ENCODE assay signal across 17 mouse cellular contexts in the genomic region with DNA sequence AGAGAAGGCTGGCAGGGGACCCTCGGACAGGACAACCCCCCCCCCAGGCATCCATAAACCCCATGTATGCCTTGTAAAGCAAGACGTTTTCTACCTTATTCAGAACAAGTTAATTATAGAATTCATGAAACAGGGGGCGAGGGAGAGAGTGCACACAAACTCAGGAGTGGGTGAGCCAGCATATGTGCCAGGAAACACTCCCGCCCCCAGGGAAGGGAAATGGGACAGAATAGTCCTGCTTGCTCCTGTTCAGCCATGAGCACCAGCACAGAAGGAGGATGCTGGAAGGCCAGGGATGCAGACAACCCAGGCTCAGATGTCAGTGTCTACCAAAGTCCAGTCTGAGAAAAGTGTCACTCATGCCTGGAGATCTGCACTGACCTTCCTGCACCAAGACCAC. TPM values are rescaled to one million over a fixed set of nuclear protein-coding genes. Genes with fewer than 3 reads are reported as not detected.
A peak's percentile ranks its signal among the peaks of the same experiment; 100 is the strongest.
DNase-seq lines count a peak whose midpoint lies in the region.
"Had no signal": no experiment of that assay in that cellular context is flagged by ENCODE, and none has a peak within 500 bp of the region (broad histone marks: within the 10 kb centered on the region; RNA-seq: fewer than 3 reads in every experiment).

No protein-coding gene starts in this region.

- intact Hi-C loops in left cerebral cortex, postnatal 10 days (cut with DNase I): no loop called here
- intact Hi-C loops in left cerebral cortex, postnatal 14 days (cut with DNase I): no loop called here

- DNase-seq in left cerebral cortex, adult 11 months (ENCODE audit: low spot score): peak; percentile 70
- no peak for DNase-seq in left cerebral cortex, postnatal 10 days (ENCODE audit: extremely low spot score in 1 of 2, low spot score in 2 of 2)
- peak; percentile 30 to 37 for DNase-seq in frontal cortex, postnatal 10 days (ENCODE audit: low spot score in 2 of 2)
- DNase-seq in left cerebral cortex, postnatal 14 days (ENCODE audit: low spot score in 2 of 2): peak; percentile 68 to 77
- DNase-seq in right cerebral cortex, postnatal 25 days: peak; percentile 61
- no peak for DNase-seq in adrenal gland, postnatal 10 days
- DNase-seq in ovary, postnatal 36 days (ENCODE audit: low spot score): no peak
- DNase-seq: adrenal gland, adult 8-10 months; cerebellum, adult 2 months; cerebellum, postnatal 36 days; embryo, embryonic 11 days; gastrocnemius, postnatal 36 days; heart, adult 2 months; kidney, adult 2 months; kidney, postnatal 10 days; liver, postnatal 0 days had no signal

RNA-seq across cellular contexts. Expression of a gene that starts 13.7 kb away (rescaled TPM):
- total RNA-seq in left cerebral cortex, postnatal 10 days (2021): 10 to 100 TPM; 25.0 to 26.6 TPM
- 10 to 100 TPM; 19.1 to 20.5 TPM for total RNA-seq in left cerebral cortex, postnatal 14 days (2021)
- total RNA-seq in adrenal gland, postnatal 10 days (2021): 10 to 100 TPM; 17.4 to 21.0 TPM
- total RNA-seq: MEL had no signal

RNA-seq across cellular contexts. Expression of a gene that starts 40.7 kb away (rescaled TPM):
- total RNA-seq in left cerebral cortex, postnatal 10 days (2021): 100 to 1,000 TPM; 390 TPM
- total RNA-seq in left cerebral cortex, postnatal 14 days (2021): 100 to 1,000 TPM; 382 to 402 TPM
- 100 to 1,000 TPM; 112 to 134 TPM for total RNA-seq in adrenal gland, postnatal 10 days (2021)

RNA-seq across cellular contexts. Expression of a gene that starts 52.1 kb away (rescaled TPM):
- total RNA-seq in left cerebral cortex, postnatal 10 days (2021): 10 to 100 TPM; 70.2 to 87.6 TPM
- 10 to 100 TPM; 68.3 to 76.7 TPM for total RNA-seq in left cerebral cortex, postnatal 14 days (2021)
- total RNA-seq in adrenal gland, postnatal 10 days (2021): 10 to 100 TPM; 62.2 to 75.5 TPM

RNA-seq across cellular contexts. Expression of a gene that starts 55.5 kb away (rescaled TPM):
- total RNA-seq in left cerebral cortex, postnatal 10 days (2021): 10 to 100 TPM; 31.2 to 32.7 TPM
- total RNA-seq in left cerebral cortex, postnatal 14 days (2021): 10 to 100 TPM; 31.2 to 34.2 TPM
- total RNA-seq in adrenal gland, postnatal 10 days (2021): 10 to 100 TPM; 46.0 to 51.7 TPM

Comparison
In these comparisons a context has a peak if more than half of its experiments do, and no peak if none do; other contexts are left out.
1. DNase-seq: peak in left cerebral cortex, adult 11 months (single experiment), frontal cortex, postnatal 10 days (2 of 2), left cerebral cortex, postnatal 14 days (2 of 2) and right cerebral cortex, postnatal 25 days (single experiment); none in left cerebral cortex, postnatal 10 days (0 of 2), adrenal gland, postnatal 10 days (single experiment) and ovary, postnatal 36 days (single experiment).